Mouse (Mus musculus) embryonic fibroblast, embryonic 13.5 days (primary cell): ENCODE measurements around the gene Tspan18. TPM values are rescaled to one million over a fixed set of nuclear protein-coding genes. Genes with fewer than 3 reads are reported as not detected.
A peak's percentile ranks its signal among the peaks of the same experiment; 100 is the strongest.

Experiments
- H3K27ac ChIP-seq: 2 replicates; pipeline ENCODE4 v1.5.1; 2012; ENCODE audit warnings: low read length, control low read depth, inconsistent platforms; ENCODE audit not compliant: insufficient read depth
- H3K4me1 ChIP-seq: 2 replicates; pipeline ENCODE4 v1.6.1; 2011; ENCODE audit warnings: low read length; ENCODE audit not compliant: control insufficient read depth, insufficient read depth
- H3K4me3 ChIP-seq: 2 replicates; pipeline ENCODE4 v1.5.1; 2011; ENCODE audit warnings: mild to moderate bottlenecking, control low read depth, low read length; ENCODE audit not compliant: insufficient read depth
- CTCF ChIP-seq: IDR thresholded peaks from 2 replicates; pipeline ENCODE4 v1.5.1; 2011; ENCODE audit warnings: mild to moderate bottlenecking, control low read depth, low read length, moderate library complexity, borderline replicate concordance; ENCODE audit not compliant: insufficient read depth
- POLR2A ChIP-seq: IDR thresholded peaks from 2 replicates; pipeline ENCODE4 v1.6.1; 2011; ENCODE audit warnings: low read depth, mild to moderate bottlenecking, control low read depth, low read length, moderate library complexity
- polyA plus RNA-seq: library from polyadenylated mRNA; stranded (reverse); fragments of >200 nt; gene quantifications from 2 replicates; pipeline ENCODE4 v1.2.4, GENCODE M21; 2011; ENCODE audit warnings: low read depth; ENCODE audit not compliant: missing spikeins, insufficient read length

The Tspan18 gene
- polyA plus RNA-seq, 1 experiment: 11.5 TPM

DNA sequence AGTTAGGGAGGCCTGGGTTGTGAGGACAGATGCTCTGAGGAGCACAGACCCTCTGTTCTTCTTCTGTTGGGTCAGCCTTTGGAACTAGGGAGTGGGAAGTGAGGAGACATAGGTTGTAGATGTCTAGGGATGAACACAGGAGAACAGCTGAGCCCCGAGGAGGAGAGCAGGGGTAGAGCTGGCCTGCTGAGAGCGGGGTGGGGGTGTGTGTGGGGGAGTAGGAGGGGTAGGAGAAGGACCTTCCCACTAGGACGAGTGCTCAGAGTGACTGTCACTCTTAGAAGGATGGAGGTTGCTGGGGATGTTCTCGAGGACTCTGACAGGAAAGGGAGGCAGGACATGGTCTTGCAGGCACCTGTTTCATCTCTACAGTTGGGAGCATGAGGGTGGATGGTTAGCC, 140.5 kb downstream of the Tspan18 start:
- TF ChIP-seq CTCF: no peak
- no peak for TF ChIP-seq POLR2A
- H3K27ac ChIP-seq: no peak overlapping the region
- H3K4me1 ChIP-seq: no peaks in the 10 kb centered on the region
- no peak overlapping the region for H3K4me3 ChIP-seq

DNA sequence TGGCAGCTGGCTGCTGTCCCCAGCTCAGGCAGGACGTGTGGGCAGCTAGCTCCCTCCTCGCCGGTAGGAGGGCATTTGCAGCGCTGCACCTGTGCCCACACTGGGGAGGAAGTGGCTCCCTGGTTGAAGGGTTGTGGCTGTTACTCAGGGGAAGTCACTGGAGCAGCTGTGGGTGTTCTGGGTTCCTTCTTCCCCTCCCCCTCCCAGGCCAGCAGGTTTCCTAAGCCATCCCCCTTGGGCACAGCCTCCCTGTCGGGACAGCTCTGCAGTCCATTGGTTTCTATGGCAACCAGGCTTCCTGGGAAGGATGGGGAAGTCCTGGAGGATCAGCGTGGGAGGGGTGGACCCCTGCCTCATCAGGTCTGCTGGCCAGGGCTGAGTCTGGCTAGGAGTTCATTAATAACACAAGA, 141.6 kb downstream of the Tspan18 start:
- no peaks in the 10 kb centered on the region for H3K4me1 ChIP-seq
- H3K27ac ChIP-seq: no peak overlapping the region
- no peak overlapping the region for H3K4me3 ChIP-seq
- no peak for TF ChIP-seq CTCF
- TF ChIP-seq POLR2A: no peak

DNA sequence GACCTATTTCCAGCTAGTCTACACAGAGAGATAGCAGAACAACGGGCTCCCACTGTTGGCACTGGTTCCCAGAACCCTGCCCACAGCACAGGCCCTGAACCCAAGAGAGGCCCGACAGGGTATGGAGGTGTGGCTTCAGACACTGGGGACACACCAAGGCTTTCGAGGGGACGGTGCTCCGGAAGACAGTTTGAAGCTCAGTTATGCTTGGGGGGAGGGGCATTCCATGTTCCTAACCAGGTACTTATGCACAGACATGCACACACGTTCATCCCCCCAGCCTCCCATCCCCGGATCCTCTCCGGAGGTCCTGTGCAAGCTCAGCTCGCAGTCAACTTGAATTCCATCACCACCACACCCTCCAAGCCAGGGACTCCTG, 142.1 kb downstream of the Tspan18 start:
- no peak for TF ChIP-seq CTCF
- TF ChIP-seq POLR2A: no peak
- Histone ChIP-seq H3K27ac (no peak overlapping the region), H3K4me1 (no peaks in the 10 kb centered on the region), H3K4me3 (no peak overlapping the region)

DNA sequence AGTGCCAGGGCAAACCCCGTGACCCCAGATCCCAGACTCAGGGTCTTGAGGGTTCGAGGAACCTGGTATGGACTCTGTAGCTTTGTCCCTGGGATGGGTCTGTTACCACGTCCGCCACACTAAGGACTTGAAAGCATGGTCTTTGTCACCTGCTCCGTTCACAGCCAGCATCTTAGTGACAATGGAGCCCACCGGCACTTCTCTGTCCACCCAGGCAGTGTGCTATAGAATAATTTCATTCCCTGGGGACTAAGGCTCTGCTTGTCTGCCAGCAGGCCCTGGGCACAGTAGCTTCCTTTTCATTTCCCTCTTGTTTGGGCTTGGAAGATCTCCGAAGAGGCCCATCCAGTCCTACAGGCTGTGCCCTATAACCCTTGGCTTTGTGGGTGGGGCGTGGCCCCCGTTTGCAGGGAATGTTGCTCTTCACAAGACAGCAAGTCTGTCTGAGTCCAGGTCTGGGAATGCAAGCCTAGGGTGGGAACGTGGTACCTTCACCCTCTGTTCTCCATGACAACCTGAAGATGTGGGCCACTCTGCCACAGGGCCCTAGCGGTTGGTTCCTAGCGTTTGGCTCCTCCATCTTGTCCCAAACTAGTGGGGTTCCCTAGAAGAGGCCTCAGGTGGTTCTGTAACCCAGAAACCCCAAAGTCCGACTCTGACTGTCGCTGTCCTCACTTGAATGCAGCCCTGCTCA, 142.7 kb downstream of the Tspan18 start:
- Histone ChIP-seq H3K27ac (no peak overlapping the region), H3K4me1 (no peaks in the 10 kb centered on the region), H3K4me3 (no peak overlapping the region)
- TF ChIP-seq POLR2A (no peak), CTCF (no peak)

DNA sequence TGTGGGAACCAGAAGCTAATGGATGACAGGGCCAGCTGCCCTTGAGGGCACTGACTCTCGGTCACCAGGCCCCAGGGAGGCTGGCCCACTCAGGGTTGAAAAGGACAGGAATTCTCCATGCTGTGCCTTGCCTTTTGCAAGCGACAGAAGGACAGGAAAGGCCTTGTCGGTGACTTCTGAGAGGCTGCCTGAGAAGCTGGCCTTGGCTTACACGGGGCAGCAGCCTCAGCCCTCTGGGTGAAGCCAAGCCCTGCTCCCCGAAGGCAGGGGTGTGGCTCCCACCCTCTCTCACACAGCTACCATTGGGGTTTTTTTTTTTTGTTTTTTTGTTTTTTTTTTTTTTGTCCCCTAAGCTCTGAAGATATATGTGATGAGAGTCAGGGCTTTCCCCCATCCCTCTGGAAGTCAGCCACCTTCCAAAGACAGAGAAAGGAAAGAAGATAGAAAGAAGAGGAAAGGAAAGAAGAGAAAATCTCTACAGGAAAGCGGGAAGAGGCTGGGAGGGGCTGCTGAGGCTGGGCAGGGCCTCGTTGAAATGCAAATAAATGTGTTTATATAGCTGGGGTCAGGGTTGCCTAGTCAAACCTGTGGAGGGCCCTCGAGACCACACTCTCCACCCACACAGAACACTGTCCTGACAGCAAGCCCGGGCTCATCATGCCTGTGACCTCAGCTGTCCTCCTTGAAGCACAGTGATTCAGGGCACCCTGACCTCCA, 143.4 kb downstream of the Tspan18 start:
- TF ChIP-seq CTCF (no peak), POLR2A (no peak)
- Histone ChIP-seq H3K4me3 (no peak overlapping the region), H3K4me1 (no peaks in the 10 kb centered on the region), H3K27ac (no peak overlapping the region)

DNA sequence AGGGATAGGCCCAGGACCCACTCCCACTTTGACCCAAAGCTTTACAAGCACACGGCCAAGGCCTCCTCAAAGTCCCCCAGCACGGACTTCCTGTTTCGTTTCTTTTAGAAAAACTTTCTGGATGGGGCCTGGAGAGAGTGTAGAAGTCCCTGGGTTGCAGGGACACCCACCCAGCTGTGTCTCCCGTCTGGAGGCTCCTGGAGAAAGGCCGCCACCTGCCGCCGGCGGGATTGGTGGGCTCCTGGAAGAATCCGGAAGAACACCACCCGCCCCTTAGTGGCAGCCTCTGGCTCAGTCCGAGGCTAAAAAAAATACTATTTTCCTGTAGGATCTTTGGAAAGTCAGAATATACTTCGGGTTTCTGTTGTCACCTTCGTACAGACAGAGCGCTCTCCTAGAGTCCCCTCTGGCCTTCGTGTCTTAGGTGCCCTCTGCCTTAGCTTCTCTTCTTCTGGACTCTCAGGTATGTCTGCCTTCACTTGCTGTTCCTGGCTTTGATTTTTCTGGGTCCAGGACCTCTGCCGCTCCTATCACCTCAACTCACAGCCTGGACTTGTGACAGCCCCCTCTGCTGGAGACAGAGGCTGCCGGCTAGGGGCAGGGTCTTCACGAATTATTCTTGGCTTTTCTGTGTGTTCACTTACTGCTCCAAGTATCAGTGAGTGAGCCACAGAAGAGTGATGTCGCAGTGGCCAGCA, 145.4 kb downstream of the Tspan18 start:
- Histone ChIP-seq H3K4me3 (peak overlapping the region; percentile 78), H3K27ac (no peak overlapping the region), H3K4me1 (no peaks in the 10 kb centered on the region)
- TF ChIP-seq CTCF (no peak), POLR2A (no peak)

DNA sequence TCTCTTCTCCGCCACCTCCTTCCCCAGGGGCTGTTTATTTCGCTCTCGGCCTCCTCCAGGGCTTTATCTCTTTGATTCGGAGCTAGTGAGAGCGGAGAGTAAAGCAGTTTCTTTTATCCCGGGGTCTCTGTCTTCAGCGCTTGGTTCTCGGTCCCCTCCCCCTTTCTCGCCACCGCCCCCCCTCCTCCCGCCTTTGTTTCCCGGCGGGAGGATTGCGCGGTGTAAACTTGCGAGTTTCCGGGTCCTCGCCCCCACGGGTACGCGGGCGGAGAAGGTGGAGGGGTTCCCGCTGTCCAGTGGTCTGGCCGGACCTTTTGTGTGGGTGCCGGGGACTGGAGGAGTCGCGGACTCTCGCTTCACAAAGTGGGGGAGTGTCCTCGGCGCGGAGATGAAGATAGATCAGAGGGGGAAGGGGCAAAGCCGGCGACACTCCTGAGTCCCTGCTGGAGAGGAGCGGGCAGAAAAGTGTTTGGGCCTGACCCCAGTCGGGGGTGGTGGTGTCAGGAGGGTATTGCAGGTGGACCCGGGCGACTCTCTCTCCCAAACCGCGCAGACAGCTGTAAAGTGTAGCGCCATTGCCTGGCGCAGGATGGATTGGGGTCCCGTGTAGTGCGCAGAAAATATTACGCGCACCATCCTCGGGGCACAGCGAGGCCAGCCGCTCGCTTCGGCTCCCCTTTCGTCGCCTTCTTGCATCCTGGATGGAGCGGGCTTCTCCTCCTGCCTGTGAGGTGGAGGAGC, 146.1 kb downstream of the Tspan18 start:
- Histone ChIP-seq H3K4me1 (no peaks in the 10 kb centered on the region), H3K27ac (no peak overlapping the region), H3K4me3 (peak overlapping the region; percentile 78)
- TF ChIP-seq POLR2A (no peak), CTCF (no peak)

DNA sequence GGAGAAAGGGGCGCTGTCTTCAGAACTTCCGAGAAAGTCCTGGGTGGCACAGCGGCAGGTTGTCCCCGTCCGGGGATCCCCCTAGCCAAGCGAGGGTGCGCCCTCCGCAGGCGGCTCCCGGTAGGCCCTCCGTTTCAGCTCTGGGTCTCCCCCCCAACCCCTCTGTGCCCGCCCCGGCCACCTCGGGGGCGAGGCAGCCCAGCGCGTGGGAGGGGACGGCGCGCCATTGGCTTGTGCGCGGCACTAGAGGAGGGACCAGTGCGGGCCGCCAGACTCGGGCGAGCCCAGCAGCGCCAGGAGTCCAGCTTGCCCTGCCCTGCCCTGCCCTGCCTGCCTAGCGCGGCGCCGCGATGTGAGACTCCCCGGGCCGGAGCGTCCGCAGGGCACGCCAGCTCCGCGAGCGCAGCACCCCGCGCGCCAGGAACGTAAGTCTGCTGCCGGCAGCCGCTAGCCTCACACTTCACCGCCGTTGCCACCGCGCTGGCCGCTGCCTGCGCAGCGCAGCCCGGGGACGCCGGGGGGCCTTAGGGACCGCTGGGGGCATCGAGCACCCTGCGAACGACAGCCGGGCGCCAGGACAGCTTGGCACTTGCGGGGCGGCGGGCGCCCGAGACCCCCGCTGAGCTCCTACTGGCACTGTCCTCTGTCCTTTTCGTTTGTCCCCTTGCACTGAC, 146.8 kb downstream of the Tspan18 start, which contains the start of gene Trp53i11:
Trp53i11 (plus strand) TSS at position 226 of the 674 bp plus-strand sequence.
- TF ChIP-seq POLR2A: peak; percentile 57; the same call in 1 of the 2 replicates
- TF ChIP-seq CTCF: no peak
- H3K4me3 ChIP-seq: peak within 1 kb of the TSS; percentile 78
- no peaks in the 10 kb centered on the region for H3K4me1 ChIP-seq
- H3K27ac ChIP-seq: no peak within 1 kb of the TSS

DNA sequence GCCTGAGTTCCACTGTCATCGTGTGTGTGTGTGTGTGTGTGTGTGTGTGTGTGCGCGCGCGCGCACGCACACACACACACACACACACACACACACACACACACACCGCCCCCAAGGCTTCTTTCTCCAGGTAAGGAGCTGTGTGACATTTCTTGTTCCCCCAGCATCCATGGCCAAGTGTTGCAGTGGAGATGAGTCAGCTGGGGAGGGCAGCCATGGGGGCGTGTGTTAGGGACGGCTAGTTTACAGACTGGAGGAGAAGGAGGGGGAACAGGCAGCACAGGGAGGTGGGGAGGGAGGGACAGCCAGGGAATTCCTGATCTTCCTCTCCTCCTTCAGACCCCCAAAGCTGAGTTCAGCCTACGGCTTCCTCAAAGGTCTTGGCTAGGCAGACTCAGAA, 151.4 kb downstream of the Tspan18 start:
- H3K4me3 ChIP-seq: no peak overlapping the region
- TF ChIP-seq POLR2A: no peak
- TF ChIP-seq CTCF: no peak
- H3K27ac ChIP-seq: no peak overlapping the region
- peaks cover 3% of the 10 kb centered on the region; the same call in 1 of the 2 replicates for H3K4me1 ChIP-seq
